Mouse (Mus musculus) forelimb bud, embryonic 11.5 days (tissue): ENCODE measurements around the gene Rnf157.
"Not testable (repeated sequence)": the region's sequence is repeated elsewhere in the genome, so short reads cannot be mapped to it uniquely, and the experiment has no call there.

Experiments used
- DNase-seq: peaks from one replicate; pipeline ENCODE4 v3.0.0-alpha.2; 2012; ENCODE audit warnings: low read depth, low spot score

Gene Rnf157

GRCm38 (mm10) chr11:116383070-116383469 is 29.8 kb downstream of the Rnf157 start:
- DNase-seq: not testable (repeated sequence)

GRCm38 (mm10) chr11:116380767-116381166 is 32.1 kb downstream of the Rnf157 start:
- DNase-seq: no peak

GRCm38 (mm10) chr11:116379530-116379929 is 33.3 kb downstream of the Rnf157 start:
- no peak for DNase-seq

- no peak for DNase-seq
Measured at GRCm38 (mm10) chr11:116376945-116377661, 35.7 kb downstream of the Rnf157 start.

- DNase-seq: no peak
Measured at GRCm38 (mm10) chr11:116371894-116372450, 40.9 kb downstream of the Rnf157 start.

- no peak for DNase-seq
Measured at GRCm38 (mm10) chr11:116369633-116370032, 43.2 kb downstream of the Rnf157 start.

- no peak for DNase-seq
Measured at GRCm38 (mm10) chr11:116369051-116369450, 43.8 kb downstream of the Rnf157 start.

GRCm38 (mm10) chr11:116368116-116368515 is 44.7 kb downstream of the Rnf157 start:
- peak; percentile 70 for DNase-seq

- no peak for DNase-seq
Measured at GRCm38 (mm10) chr11:116366647-116367046, 46.2 kb downstream of the Rnf157 start.

- DNase-seq: no peak
Measured at GRCm38 (mm10) chr11:116366124-116366523, 46.7 kb downstream of the Rnf157 start.

GRCm38 (mm10) chr11:116365432-116365831 is 47.4 kb downstream of the Rnf157 start:
- peak; percentile 18 for DNase-seq

- no peak for DNase-seq
Measured at GRCm38 (mm10) chr11:116362015-116362414, 50.8 kb downstream of the Rnf157 start.

- DNase-seq: not testable (repeated sequence)
Measured at GRCm38 (mm10) chr11:116360915-116361314, 51.9 kb downstream of the Rnf157 start.

- DNase-seq: no peak
Measured at GRCm38 (mm10) chr11:116359652-116360051, 53.2 kb downstream of the Rnf157 start.

GRCm38 (mm10) chr11:116358926-116359637 is 53.8 kb downstream of the Rnf157 start:
- DNase-seq: no peak

- no peak for DNase-seq
Measured at GRCm38 (mm10) chr11:116354521-116354920, 58.3 kb downstream of the Rnf157 start.

- DNase-seq: no peak
Measured at GRCm38 (mm10) chr11:116353535-116353934, 59.3 kb downstream of the Rnf157 start.

- DNase-seq: no peak
Measured at GRCm38 (mm10) chr11:116351294-116351693, 61.5 kb downstream of the Rnf157 start.

- no peak for DNase-seq
Measured at GRCm38 (mm10) chr11:116347955-116348354, 64.9 kb downstream of the Rnf157 start.

- no peak for DNase-seq
Measured at GRCm38 (mm10) chr11:116347012-116347411, 65.8 kb downstream of the Rnf157 start.

GRCm38 (mm10) chr11:116342069-116342791 is 70.6 kb downstream of the Rnf157 start:
- DNase-seq: no peak

GRCm38 (mm10) chr11:116337531-116337930 is 75.3 kb downstream of the Rnf157 start:
- no peak for DNase-seq
